ENCODE assay signal across 8 mouse cellular contexts in genomic region chrX:59566017-59566679, GRCm38 (mm10). TPM values are rescaled to one million over a fixed set of nuclear protein-coding genes. Genes with fewer than 3 reads are reported as not detected.
DNase-seq lines count a peak whose midpoint lies in the region; ATAC-seq and TF ChIP-seq lines count a peak whose summit lies in the region.

No protein-coding gene starts in this region.

- TF ChIP-seq POLR2A in embryonic fibroblast, embryonic 13.5 days (IDR thresholded peaks at IDR 0.05; ENCODE audit: low read depth, low read length), result no peak

- ATAC-seq in kidney, postnatal 0 days (replicated peaks; ENCODE audit: low FRiP score, low read depth), result peak; percentile 46; the same call in 1 of the 2 replicates
- ATAC-seq in liver, embryonic 12.5 days, result no peak

- no peak overlapping the region for H3K9ac ChIP-seq in kidney, postnatal 0 days (ENCODE audit: low read depth, low read length)
- H3K9ac ChIP-seq in liver, embryonic 12.5 days, result no peak overlapping the region

- no peaks in the 10 kb centered on the region for H3K36me3 ChIP-seq in kidney, postnatal 0 days (ENCODE audit: insufficient read depth, low read length)
- no peaks in the 10 kb centered on the region for H3K36me3 ChIP-seq in liver, embryonic 12.5 days

- WGBS in kidney, postnatal 0 days, result 32% methylated on average over 18 of the region's 18 CpGs
- WGBS in liver, embryonic 12.5 days (ENCODE audit: insufficient replicate concordance), result 24% methylated on average over 18 of the region's 18 CpGs

- peak overlapping the region; percentile 75 for H3K4me2 ChIP-seq in kidney, postnatal 0 days (ENCODE audit: low read length)
- no peak overlapping the region for H3K4me2 ChIP-seq in liver, embryonic 12.5 days

- no peaks in the 10 kb centered on the region for H3K27me3 ChIP-seq in kidney, postnatal 0 days (ENCODE audit: insufficient read depth, low read length)
- H3K27me3 ChIP-seq in liver, embryonic 12.5 days (replicated peaks), result peaks cover 44% of the 10 kb centered on the region

- no peak overlapping the region for H3K4me3 ChIP-seq in kidney, postnatal 0 days (replicated peaks; ENCODE audit: low read depth, low read length)
- peak overlapping the region; percentile 7; the same call in 1 of the 2 replicates for H3K4me3 ChIP-seq in embryonic fibroblast, embryonic 13.5 days (ENCODE audit: insufficient read depth, low read length)
- H3K4me3 ChIP-seq in liver, embryonic 12.5 days, result no peak overlapping the region

- no peak for TF ChIP-seq CTCF in kidney, postnatal 0 days (IDR thresholded peaks at IDR 0.05; ENCODE audit: low read depth)
- no peak for TF ChIP-seq CTCF in embryonic fibroblast, embryonic 13.5 days (IDR thresholded peaks at IDR 0.05; ENCODE audit: borderline replicate concordance, insufficient read depth, low read length)

- no peak overlapping the region for H3K27ac ChIP-seq in kidney, postnatal 0 days
- H3K27ac ChIP-seq in embryonic fibroblast, embryonic 13.5 days (ENCODE audit: insufficient read depth, low read length), result no peak overlapping the region
- no peak overlapping the region for H3K27ac ChIP-seq in liver, embryonic 12.5 days

- H3K9me3 ChIP-seq in kidney, postnatal 0 days (replicated peaks; ENCODE audit: low read length), result no peaks in the 10 kb centered on the region
- no peaks in the 10 kb centered on the region for H3K9me3 ChIP-seq in liver, embryonic 12.5 days (replicated peaks)

- DNase-seq in kidney, postnatal 0 days (ENCODE audit: low spot score), result no peak
- no peak for DNase-seq in kidney, adult 11 months
- peak; percentile 42 for DNase-seq in ZHBTc4 (ENCODE audit: low read depth, low spot score)
- DNase-seq in induced T-regulatory cell, adult 2 months (ENCODE audit: low read depth), result peak; percentile 32
- peak; percentile 48 for DNase-seq in naive thymus-derived CD4-positive, alpha-beta T cell, adult 2 months (ENCODE audit: low read depth)
- DNase-seq in adrenal gland, postnatal 10 days, result no peak

- no peaks in the 10 kb centered on the region for H3K4me1 ChIP-seq in kidney, postnatal 0 days (replicated peaks; ENCODE audit: insufficient read depth, low read length)
- no peaks in the 10 kb centered on the region for H3K4me1 ChIP-seq in embryonic fibroblast, embryonic 13.5 days (ENCODE audit: control insufficient read depth, insufficient read depth, low read length)
- H3K4me1 ChIP-seq in liver, embryonic 12.5 days, result no peaks in the 10 kb centered on the region

RNA-seq across cellular contexts. Expression of gene Fgf13, which starts 1.7 kb away (rescaled TPM):
- polyA plus RNA-seq in kidney, postnatal 0 days (2015; fragmentation: Nextera tagmentation; extraction: Ambion mirVana), result 1.9 and 2.1 TPM in 2 replicates
- polyA plus RNA-seq in embryonic fibroblast, embryonic 13.5 days (2011; ENCODE audit: insufficient read length, low read depth, missing spikeins), result 6.2 and 8.3 TPM in 2 replicates
- total RNA-seq in adrenal gland, postnatal 10 days (2021), result 1 to 10 TPM; 1.6 to 8.2 TPM
- 4.7 and 5.2 TPM in 2 replicates for polyA plus RNA-seq in liver, embryonic 12.5 days (2016; fragmentation: Nextera tagmentation; extraction: Ambion mirVana)

Comparison
In these comparisons a context has a peak if more than half of its experiments do, and no peak if none do; other contexts are left out.
1. DNase-seq: peak in ZHBTc4 (single experiment), induced T-regulatory cell, adult 2 months (single experiment) and naive thymus-derived CD4-positive, alpha-beta T cell, adult 2 months (single experiment); none in kidney, postnatal 0 days (single experiment), kidney, adult 11 months (single experiment) and adrenal gland, postnatal 10 days (single experiment).